Mouse (Mus musculus): ENCODE measurements around the gene 1700025C18Rik.

1700025C18Rik gene

GRCm38 (mm10) chr2:165090650-165091049 is at the start of gene 1700025C18Rik:
TSS of gene 1700025C18Rik (minus strand) at chr2:165090750.
- no peak for DNase-seq

DNA sequence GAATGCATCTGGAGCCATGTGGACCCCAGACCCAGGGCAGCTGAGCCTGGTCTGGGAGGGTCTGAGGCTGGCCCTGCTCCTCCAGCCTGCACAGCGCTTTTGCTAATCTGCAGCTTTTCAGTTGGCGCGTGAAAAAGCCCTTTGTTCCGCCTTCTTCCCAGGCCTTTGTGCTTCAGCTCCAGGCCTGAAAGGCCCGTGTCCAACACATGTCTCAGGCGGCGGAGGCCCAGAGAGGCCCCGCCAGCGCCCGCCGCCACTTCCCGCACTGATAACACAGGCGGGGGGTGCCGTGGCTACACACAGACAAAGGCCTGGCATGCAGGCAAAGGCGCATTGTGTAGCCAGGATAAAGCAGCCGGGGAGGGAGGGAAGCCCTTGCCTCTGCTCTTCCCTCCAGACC is 45.5 kb upstream of the 1700025C18Rik start:
- no peak for DNase-seq

DNA sequence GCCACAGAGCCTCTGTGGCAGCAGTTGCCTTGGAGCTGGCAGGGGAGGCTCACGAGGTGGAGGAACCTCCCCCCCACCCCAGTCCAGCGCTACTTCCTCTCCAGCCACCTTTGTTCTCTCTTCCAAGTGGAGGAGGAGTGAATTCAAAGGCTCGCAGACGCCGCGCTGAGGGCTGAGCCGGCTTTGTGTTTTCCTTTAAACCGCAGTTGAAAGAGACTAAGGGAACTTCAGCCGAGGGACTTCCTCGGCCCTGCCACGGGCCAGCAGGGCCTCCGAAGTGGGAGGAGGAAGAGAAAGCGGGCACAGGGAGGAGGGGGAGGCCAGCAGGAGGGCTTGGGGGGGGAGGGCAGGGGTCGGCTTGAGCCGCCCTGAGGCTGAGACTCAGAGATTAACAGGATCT is 43.0 kb upstream of the 1700025C18Rik start:
- no peak for DNase-seq

DNA sequence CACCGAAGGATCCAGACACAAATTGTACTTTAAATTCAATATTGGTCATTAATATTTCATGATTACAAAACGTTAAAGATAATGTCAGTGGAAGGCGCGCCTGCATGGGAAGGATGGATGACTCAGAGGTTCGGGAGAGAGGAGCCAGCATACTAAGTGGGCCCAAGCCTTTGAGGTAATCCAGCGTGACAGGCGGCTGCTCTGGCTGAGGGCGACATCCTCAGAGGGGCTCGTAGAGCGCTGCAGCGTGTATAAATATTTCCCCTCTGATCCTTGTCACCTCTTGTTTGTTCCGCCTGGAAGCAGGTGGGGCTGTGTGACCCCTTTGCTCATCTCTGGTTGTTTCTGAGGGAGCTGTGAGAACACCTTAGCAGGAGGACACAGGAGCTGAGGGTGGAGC is 40.9 kb upstream of the 1700025C18Rik start:
- no peak for DNase-seq

DNA sequence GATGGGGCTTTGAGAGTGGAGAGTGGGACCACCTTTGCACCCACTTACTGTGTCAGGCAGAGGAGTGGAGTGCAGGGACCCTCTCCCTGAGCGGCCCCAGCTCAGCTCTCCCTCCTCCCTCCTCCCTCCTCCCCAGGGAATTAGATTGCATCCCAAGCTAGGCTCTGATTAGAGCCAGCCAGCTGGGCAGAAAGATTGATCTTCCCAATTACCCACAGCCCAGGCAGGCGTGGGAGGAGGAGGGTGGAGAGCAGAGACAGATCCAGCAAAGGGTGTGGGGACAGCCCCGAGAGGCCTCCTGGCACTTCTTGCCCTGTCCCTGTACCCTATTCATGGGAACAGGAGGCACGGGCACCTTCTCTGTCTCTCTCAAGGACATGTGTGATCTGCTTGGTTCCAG is 38.6 kb upstream of the 1700025C18Rik start:
- DNase-seq: no peak

GRCm38 (mm10) chr2:165126896-165127562 is 36.5 kb upstream of the 1700025C18Rik start:
- DNase-seq: no peak

GRCm38 (mm10) chr2:165121206-165121840 is 30.8 kb upstream of the 1700025C18Rik start:
- no peak for DNase-seq

- DNase-seq: no peak
Measured at GRCm38 (mm10) chr2:165120765-165121164, 30.2 kb upstream of the 1700025C18Rik start.

GRCm38 (mm10) chr2:165113733-165114132 is 23.2 kb upstream of the 1700025C18Rik start:
- no peak for DNase-seq

- peak; percentile 92 for DNase-seq
Measured at GRCm38 (mm10) chr2:165112149-165112548, 21.6 kb upstream of the 1700025C18Rik start.

DNA sequence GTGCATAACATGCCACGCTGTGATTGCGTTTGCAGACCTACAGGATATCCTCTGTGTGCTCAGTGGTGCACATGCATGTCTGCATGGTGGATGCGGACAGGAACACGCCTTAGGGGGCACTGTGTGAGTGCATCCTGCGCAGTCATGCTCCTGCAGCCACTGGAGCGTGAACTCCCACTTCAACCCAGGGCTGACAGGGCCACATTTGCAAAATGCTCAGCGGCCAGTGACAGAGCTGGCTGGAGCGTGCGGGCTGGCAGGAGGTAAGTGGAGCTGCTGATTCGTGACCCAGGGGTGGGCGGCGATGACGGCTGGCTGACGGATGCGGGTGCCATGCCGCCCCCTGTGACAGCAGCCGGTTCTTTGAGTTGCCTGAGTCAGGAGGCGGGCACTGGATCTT is 16.0 kb upstream of the 1700025C18Rik start:
- DNase-seq: no peak

DNA sequence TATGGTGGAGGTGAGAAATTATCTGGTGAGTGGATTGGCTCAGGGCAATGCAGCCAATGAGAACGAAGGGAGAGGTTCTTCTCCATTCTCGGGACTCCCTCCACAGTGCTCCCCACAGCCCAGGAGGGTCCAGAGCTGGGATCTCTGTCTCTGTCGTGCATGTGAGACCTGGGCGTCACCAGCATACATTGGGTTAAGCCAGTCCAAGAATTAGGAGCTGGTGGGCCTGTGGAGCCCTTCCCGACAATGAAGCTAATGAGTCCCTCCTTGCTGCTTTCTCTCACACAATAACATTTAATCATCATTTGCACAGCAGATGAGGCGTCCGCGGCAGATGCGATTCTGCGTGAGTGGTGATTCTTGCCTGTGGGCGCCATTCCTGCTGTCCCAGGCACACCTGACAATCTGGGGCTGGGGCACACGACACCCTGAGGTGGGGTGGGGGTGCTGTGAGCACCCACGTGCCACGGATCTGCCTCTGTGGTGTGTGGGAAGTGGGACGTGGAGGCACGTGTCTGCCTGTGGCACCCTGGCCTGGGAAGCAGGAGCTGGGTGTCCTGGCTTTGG is 15.0 kb upstream of the 1700025C18Rik start:
- DNase-seq: no peak

DNA sequence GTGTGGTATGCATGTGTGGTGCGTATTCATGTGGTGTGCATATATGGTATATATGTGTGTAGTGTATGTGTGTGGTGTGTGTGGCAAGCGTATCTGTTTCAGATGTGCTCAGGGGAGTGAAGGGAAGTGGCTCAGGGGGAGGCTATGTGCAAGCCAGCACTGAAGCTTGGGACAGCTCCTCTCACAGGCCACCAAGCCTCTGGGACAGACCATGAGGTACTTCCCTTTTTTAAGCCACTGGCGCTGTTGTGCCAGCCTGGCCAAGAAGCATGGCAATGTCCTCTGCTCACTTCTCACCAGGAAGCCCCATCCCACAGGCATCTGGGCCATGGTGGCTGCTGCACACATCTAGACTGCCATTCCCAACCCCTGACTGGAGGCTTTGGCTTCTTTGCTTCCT is 12.4 kb upstream of the 1700025C18Rik start:
- DNase-seq: no peak

DNA sequence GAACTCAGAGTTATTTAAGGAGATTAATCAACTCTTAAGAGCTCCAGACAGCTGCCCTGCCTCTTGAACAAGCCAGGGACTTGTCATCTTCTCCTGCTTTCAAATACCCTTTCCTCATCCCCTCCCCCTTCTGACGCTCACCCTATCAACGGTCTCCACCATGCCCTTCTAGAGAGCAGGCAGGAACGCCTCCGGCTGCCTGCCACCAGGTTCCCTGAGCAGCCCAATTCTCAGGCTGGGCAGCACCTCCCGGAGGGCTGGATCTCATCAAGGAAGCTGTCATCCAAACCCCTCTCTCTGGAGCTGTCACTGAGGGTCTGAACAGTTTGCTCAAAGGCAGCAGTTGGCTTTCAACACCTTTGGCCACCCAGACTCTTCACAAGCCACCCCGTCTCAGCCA is 10.2 kb upstream of the 1700025C18Rik start:
- DNase-seq: no peak

DNA sequence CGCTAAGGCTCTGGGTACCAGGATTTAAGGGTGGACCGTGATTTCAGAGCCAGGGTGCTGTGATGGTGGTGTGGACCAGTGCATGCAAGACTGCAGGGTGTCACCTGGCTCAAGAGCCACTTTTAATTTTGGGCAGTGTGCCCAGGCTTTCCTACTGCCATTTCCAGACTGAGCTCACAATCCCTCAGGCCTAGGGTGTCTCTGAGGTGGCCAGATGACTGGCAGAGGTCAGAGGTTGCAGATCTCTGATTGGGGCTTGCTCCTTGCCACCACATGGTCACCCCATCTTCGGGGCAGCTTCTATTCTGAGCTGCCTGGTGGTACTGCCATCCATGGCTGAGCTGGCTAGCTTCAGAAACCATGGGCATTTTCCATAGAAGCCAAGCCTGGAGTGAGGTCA is 8.3 kb upstream of the 1700025C18Rik start:
- no peak for DNase-seq

- DNase-seq: no peak
Measured at GRCm38 (mm10) chr2:165096367-165096766, 5.8 kb upstream of the 1700025C18Rik start.

- DNase-seq: no peak
Measured at GRCm38 (mm10) chr2:165092393-165092792, 1.8 kb upstream of the 1700025C18Rik start.

DNA sequence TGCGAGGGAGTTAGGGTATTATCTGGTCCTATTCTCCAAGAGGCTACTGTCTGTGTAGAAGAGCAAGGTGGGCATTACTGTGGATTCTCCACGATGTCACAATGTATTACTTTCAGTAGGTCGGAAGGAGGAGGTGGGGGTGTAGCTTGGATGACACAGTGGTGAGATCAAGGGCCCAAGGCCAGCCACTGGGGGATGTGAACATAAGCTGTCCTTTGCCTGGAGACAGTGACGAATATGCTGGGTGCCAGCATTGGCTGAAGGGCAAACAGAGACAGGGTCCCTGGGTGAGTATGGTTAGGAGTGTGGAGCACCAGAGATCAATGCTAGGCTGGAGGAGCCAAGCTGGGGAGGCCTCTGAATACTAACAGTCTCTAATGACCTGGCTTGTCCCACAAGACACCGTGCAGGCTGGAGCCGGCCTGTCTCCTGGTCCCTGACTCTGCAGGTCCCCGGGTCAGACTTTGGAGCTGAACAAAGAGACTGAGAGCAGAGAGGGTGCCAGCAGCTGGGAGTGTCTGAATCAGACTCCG is 949 bp upstream of the 1700025C18Rik start:
- DNase-seq: no peak

DNA sequence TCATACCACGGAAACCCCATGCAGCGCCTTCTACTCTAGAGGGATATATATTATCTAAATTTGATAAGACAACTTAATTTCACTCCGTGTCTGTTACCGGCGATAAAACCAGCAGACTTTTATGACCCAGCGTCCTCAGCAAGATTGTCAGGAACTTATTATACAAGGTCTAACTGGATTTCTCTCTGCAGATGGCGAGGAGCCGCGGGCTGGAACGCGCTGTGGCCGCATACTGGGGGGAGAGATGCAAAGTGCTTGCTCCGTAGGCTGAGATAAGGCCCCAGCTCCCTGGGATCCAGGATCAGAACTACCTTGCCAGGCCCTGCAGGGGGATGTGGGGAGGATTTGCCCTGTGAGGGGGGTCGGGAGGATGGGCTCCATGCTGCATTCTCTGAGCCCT is 1.1 kb downstream of the 1700025C18Rik start:
- no peak for DNase-seq

DNA sequence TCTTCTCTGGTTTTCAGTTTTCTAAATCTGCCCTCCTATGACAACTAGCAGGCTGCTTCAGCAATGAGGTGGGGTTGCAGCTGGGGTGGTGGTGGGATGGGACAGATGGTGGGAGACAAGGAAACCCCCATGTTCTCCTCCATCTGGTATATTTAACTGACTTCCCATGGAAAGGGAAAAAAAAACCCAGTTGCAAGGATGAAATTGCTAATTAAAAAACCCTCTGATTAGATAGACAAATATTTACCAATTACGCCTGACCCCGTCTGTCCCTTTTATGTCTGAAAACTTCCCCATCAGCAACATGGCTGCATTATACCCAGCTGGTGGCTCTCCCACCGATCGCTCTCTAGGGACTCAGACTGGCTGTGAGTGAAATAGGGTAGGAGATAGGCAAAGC is 3.9 kb downstream of the 1700025C18Rik start:
- no peak for DNase-seq

- no peak for DNase-seq
Measured at GRCm38 (mm10) chr2:165081257-165081656, 9.3 kb downstream of the 1700025C18Rik start.

- DNase-seq: no peak
Measured at GRCm38 (mm10) chr2:165080657-165081056, 9.9 kb downstream of the 1700025C18Rik start.

DNA sequence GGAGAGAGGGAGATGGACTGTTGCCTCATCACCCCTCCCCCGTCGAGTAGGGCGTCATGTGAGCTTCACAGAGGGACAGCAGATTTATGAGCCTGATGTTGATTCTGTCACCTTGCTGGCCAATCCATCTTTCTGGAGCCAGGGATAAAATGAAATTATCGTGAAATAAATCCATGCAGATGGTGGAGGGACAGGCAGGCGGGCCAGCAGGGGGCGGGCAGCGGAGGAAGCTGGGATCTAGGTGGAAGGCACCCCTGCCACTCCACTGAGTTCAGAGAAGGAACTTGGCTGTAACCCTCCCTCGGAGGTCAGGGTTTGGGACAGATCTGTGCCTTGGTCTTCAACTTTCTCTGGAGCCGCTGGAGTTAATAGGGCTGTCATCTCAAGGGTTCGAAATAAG is 11.9 kb downstream of the 1700025C18Rik start:
- no peak for DNase-seq

GRCm38 (mm10) chr2:165078045-165078444 is 12.5 kb downstream of the 1700025C18Rik start:
- DNase-seq: no peak
